Mouse (Mus musculus): Measurements from ENCODE around the gene 1700017B05Rik.

GRCm38 (mm10) chr9:57259736-57260135 lies 2.7 kb downstream of the 1700017B05Rik start:
- TF ChIP-seq CTCF (IDR thresholded peaks at IDR 0.05; ENCODE audit: low read depth, low read length) (peak; percentile 90), POLR2A (IDR thresholded peaks at IDR 0.05; ENCODE audit: borderline replicate concordance, low read depth, low read length) (no peak)
